8 mouse cellular contexts compared by ENCODE assay signal in the genomic region with DNA sequence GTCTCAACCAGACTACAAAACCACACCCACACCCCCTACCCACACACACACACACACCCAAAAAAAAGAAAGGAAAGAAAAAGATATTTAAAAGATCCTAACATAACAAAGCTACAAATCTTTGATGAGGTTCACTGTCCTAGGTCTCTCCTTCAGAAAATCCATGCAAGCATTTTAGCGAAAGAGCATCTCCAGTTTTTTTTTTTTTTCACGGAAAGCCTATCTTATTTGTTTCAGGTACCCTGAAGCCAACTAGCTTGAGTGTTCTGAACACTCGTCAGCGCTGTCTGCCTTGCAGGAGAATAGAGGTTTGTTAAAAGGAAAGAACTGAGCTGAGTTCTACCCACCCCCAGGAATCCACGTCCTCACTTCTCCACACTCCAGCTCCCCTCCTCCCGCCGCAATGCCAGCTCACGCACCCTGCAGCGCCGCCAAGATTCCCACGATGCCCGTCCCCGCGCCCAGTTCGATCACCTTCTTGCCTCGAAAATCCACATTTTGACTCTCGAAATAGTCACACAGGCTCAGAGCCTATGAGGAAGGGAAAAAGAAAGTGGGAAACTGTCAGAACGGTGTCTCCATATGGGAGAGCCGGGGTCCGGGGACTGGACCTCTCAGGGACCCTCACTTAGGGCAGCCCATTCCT. TPM values are rescaled to one million over a fixed set of nuclear protein-coding genes. Genes with fewer than 3 reads are reported as not detected.
DNase-seq lines count a peak whose midpoint lies in the region; ATAC-seq lines count a peak whose summit lies in the region.

No protein-coding gene starts in this region.

- H3K9ac ChIP-seq in heart, embryonic 14.5 days (ENCODE audit: low read length): peak overlapping the region; percentile 77
- peak overlapping the region; percentile 66 for H3K9ac ChIP-seq in ES-E14 (ENCODE audit: insufficient read depth, low read depth, low read length, poor library complexity, severe bottlenecking)
- peak overlapping the region; percentile 68 for H3K9ac ChIP-seq in embryonic facial prominence, embryonic 12.5 days
- H3K9ac ChIP-seq in kidney, embryonic 15.5 days: peak overlapping the region; percentile 65
- peak overlapping the region; percentile 62 for H3K9ac ChIP-seq in midbrain, embryonic 12.5 days (replicated peaks)

- 2% methylated on average over 20 of the region's 20 CpGs for WGBS in heart, embryonic 14.5 days
- 2% methylated on average over 20 of the region's 20 CpGs for WGBS in embryonic facial prominence, embryonic 12.5 days
- 2% methylated on average over 20 of the region's 20 CpGs for WGBS in kidney, embryonic 15.5 days
- under 1% methylated on average over 20 of the region's 20 CpGs for WGBS in midbrain, embryonic 12.5 days

- in situ Hi-C loops in ES-E14 (cut with MboI; ENCODE audit: low sequenced_read_pairs in 2 of 2, unreplicated experiment in 2 of 2): no loop called here

- peaks cover 8% of the 10 kb centered on the region for H3K27me3 ChIP-seq in heart, embryonic 14.5 days (ENCODE audit: control insufficient read depth, insufficient read depth, low read length)
- peaks cover 10% of the 10 kb centered on the region; the same call in 1 of the 2 replicates for H3K27me3 ChIP-seq in embryonic facial prominence, embryonic 12.5 days
- H3K27me3 ChIP-seq in kidney, embryonic 15.5 days: peaks cover 14% of the 10 kb centered on the region
- H3K27me3 ChIP-seq in midbrain, embryonic 12.5 days: peaks cover 16% of the 10 kb centered on the region

- peak overlapping the region; percentile 62 to 75 for H3K4me3 ChIP-seq in heart, embryonic 14.5 days (ENCODE audit: control insufficient read depth in 1 of 2, insufficient read depth in 1 of 2, low read depth in 1 of 2, low read length in 2 of 2)
- H3K4me3 ChIP-seq in ES-E14 (ENCODE audit: insufficient read depth in 1 of 2, low read depth in 1 of 2, low read length in 2 of 2, poor library complexity in 1 of 2, severe bottlenecking in 1 of 2): peak overlapping the region; percentile 87 to 96
- H3K4me3 ChIP-seq in embryonic facial prominence, embryonic 12.5 days: peak overlapping the region; percentile 83
- H3K4me3 ChIP-seq in kidney, embryonic 15.5 days (replicated peaks): peak overlapping the region; percentile 95
- peak overlapping the region; percentile 74 for H3K4me3 ChIP-seq in midbrain, embryonic 12.5 days

- intact Hi-C loops in heart, postnatal 14 days (cut with DNase I): no loop called here
- intact Hi-C loops in gastrocnemius, postnatal 36 days (cut with DNase I): no loop called here

- no peak for ATAC-seq in heart, embryonic 14.5 days (ENCODE audit: insufficient number of reproducible peaks, insufficient read depth, low FRiP score, low read depth)
- no peak for ATAC-seq in embryonic facial prominence, embryonic 12.5 days (ENCODE audit: insufficient number of reproducible peaks, insufficient read depth, low FRiP score, low TSS enrichment)
- peak; percentile 7 for ATAC-seq in kidney, embryonic 15.5 days (replicated peaks; ENCODE audit: low FRiP score)
- no peak for ATAC-seq in midbrain, embryonic 12.5 days (ENCODE audit: low FRiP score, low read depth)

- no peak for DNase-seq in heart, postnatal 14 days
- no peak for DNase-seq in ES-E14 (ENCODE audit: low read depth, low spot score)
- no peak for DNase-seq in ovary, adult 18-20 months (ENCODE audit: low spot score)
- DNase-seq in gastrocnemius, postnatal 36 days: no peak

- no peak overlapping the region for H3K27ac ChIP-seq in heart, embryonic 14.5 days (replicated peaks in 1 of 2; ENCODE audit: control insufficient read depth in 1 of 2, insufficient read depth in 1 of 2, low read depth in 2 of 2, low read length in 2 of 2)
- no peak overlapping the region for H3K27ac ChIP-seq in ES-E14 (ENCODE audit: insufficient read depth, low read depth, low read length, poor library complexity, severe bottlenecking)
- H3K27ac ChIP-seq in embryonic facial prominence, embryonic 12.5 days: 0 out of 2 replicates have a peak overlapping the region, but pooled peaks have one; percentile 66
- no peak overlapping the region for H3K27ac ChIP-seq in kidney, embryonic 15.5 days
- no peak overlapping the region for H3K27ac ChIP-seq in midbrain, embryonic 12.5 days (replicated peaks)

- H3K4me1 ChIP-seq in heart, embryonic 14.5 days (ENCODE audit: control insufficient read depth in 2 of 2, insufficient read depth in 2 of 2, low read length in 2 of 2): peaks cover 0 to 6% of the 10 kb centered on the region in 2 experiments; a peak in 3 of 4 replicates
- H3K4me1 ChIP-seq in ES-E14 (ENCODE audit: control insufficient read depth in 2 of 2, insufficient read depth in 2 of 2, low read length in 2 of 2, poor library complexity in 1 of 2): peaks cover 3 to 18% of the 10 kb centered on the region in 2 experiments
- H3K4me1 ChIP-seq in embryonic facial prominence, embryonic 12.5 days: peaks cover 9% of the 10 kb centered on the region; the same call in 1 of the 2 replicates
- H3K4me1 ChIP-seq in kidney, embryonic 15.5 days: peaks cover 18% of the 10 kb centered on the region
- peaks cover 16% of the 10 kb centered on the region for H3K4me1 ChIP-seq in midbrain, embryonic 12.5 days

- H3K36me3 ChIP-seq in heart, embryonic 14.5 days (ENCODE audit: control insufficient read depth, insufficient read depth, low read length): peaks cover 18% of the 10 kb centered on the region
- peaks cover 16% of the 10 kb centered on the region for H3K36me3 ChIP-seq in ES-E14 (ENCODE audit: control insufficient read depth, insufficient read depth, low read length, poor library complexity, severe bottlenecking)
- H3K36me3 ChIP-seq in embryonic facial prominence, embryonic 12.5 days: peaks cover 10% of the 10 kb centered on the region
- H3K36me3 ChIP-seq in kidney, embryonic 15.5 days: peaks cover 16% of the 10 kb centered on the region
- H3K36me3 ChIP-seq in midbrain, embryonic 12.5 days: peaks cover 9% of the 10 kb centered on the region; the same call in 1 of the 2 replicates

- H3K9me3 ChIP-seq in heart, embryonic 14.5 days (ENCODE audit: control insufficient read depth, low read length): no peaks in the 10 kb centered on the region
- H3K9me3 ChIP-seq in ES-E14 (ENCODE audit: control insufficient read depth, insufficient read depth, low read depth, low read length): no peaks in the 10 kb centered on the region
- H3K9me3 ChIP-seq in embryonic facial prominence, embryonic 12.5 days: no peaks in the 10 kb centered on the region
- no peaks in the 10 kb centered on the region for H3K9me3 ChIP-seq in kidney, embryonic 15.5 days (replicated peaks)
- no peaks in the 10 kb centered on the region for H3K9me3 ChIP-seq in midbrain, embryonic 12.5 days

- H3K4me2 ChIP-seq in heart, embryonic 14.5 days (ENCODE audit: low read length): peak overlapping the region; percentile 96
- H3K4me2 ChIP-seq in embryonic facial prominence, embryonic 12.5 days (replicated peaks): peak overlapping the region; percentile 97
- H3K4me2 ChIP-seq in kidney, embryonic 15.5 days: peak overlapping the region; percentile 99
- H3K4me2 ChIP-seq in midbrain, embryonic 12.5 days (replicated peaks): peak overlapping the region; percentile 92

RNA-seq across cellular contexts. Expression of gene Mettl1, which starts 0.5 kb away (rescaled TPM):
- polyA plus RNA-seq in heart, embryonic 14.5 days (2014; fragmentation: Nextera tagmentation; extraction: Ambion mirVana): 36.3 and 37.1 TPM in 2 replicates
- total RNA-seq in heart, postnatal 14 days (2021): 1 to 10 TPM; 5.0 to 6.0 TPM
- total RNA-seq in ES-E14 (2012; rRNA removed): 20.4 and 21.4 TPM in 2 replicates
- polyA plus RNA-seq in embryonic facial prominence, embryonic 12.5 days (2016; fragmentation: Nextera tagmentation; extraction: Ambion mirVana): 51.6 and 53.1 TPM in 2 replicates
- polyA plus RNA-seq in kidney, embryonic 15.5 days (2015; fragmentation: Nextera tagmentation; extraction: Ambion mirVana): 59.4 and 67.4 TPM in 2 replicates
- polyA plus RNA-seq in midbrain, embryonic 12.5 days (2016; fragmentation: Nextera tagmentation; extraction: Ambion mirVana): 33.1 and 33.6 TPM in 2 replicates
- 10 to 100 TPM in 1 of 2 experiments, 1 to 10 TPM in 1; 8.2 to 10.0 TPM for total RNA-seq in gastrocnemius, postnatal 36 days (2021)

RNA-seq across cellular contexts. Expression of gene Eef1akmt3, which starts 0.6 kb away (rescaled TPM):
- polyA plus RNA-seq in heart, embryonic 14.5 days (2014; fragmentation: Nextera tagmentation; extraction: Ambion mirVana): 0.16 and 0.30 TPM in 2 replicates
- under 1 TPM in 1 of 2 experiments, not detected in 1; 0.12 TPM for total RNA-seq in heart, postnatal 14 days (2021)
- total RNA-seq in ES-E14 (2012; rRNA removed): 0.11 and 0.49 TPM in 2 replicates
- 0.45 and 0.61 TPM in 2 replicates for polyA plus RNA-seq in embryonic facial prominence, embryonic 12.5 days (2016; fragmentation: Nextera tagmentation; extraction: Ambion mirVana)
- 0.93 and 1.00 TPM in 2 replicates for polyA plus RNA-seq in kidney, embryonic 15.5 days (2015; fragmentation: Nextera tagmentation; extraction: Ambion mirVana)
- 0.20 and 0.24 TPM in 2 replicates for polyA plus RNA-seq in midbrain, embryonic 12.5 days (2016; fragmentation: Nextera tagmentation; extraction: Ambion mirVana)
- total RNA-seq in gastrocnemius, postnatal 36 days (2021): under 1 TPM in 1 of 2 experiments, not detected in 1; 0.10 TPM

RNA-seq across cellular contexts. Expression of gene Cyp27b1, which starts 7.4 kb away (rescaled TPM):
- polyA plus RNA-seq in heart, embryonic 14.5 days (2014; fragmentation: Nextera tagmentation; extraction: Ambion mirVana): not detected in 2 replicates
- total RNA-seq in heart, postnatal 14 days (2021): under 1 TPM; 0.27 to 0.50 TPM
- 0.40 and 0.74 TPM in 2 replicates for total RNA-seq in ES-E14 (2012; rRNA removed)
- polyA plus RNA-seq in embryonic facial prominence, embryonic 12.5 days (2016; fragmentation: Nextera tagmentation; extraction: Ambion mirVana): 0.09 and 0.10 TPM in 2 replicates
- polyA plus RNA-seq in kidney, embryonic 15.5 days (2015; fragmentation: Nextera tagmentation; extraction: Ambion mirVana): 9.9 and 12.3 TPM in 2 replicates
- 0.09 and 0.16 TPM in 2 replicates for polyA plus RNA-seq in midbrain, embryonic 12.5 days (2016; fragmentation: Nextera tagmentation; extraction: Ambion mirVana)
- under 1 TPM; 0.10 to 0.15 TPM for total RNA-seq in gastrocnemius, postnatal 36 days (2021)

RNA-seq across cellular contexts. Expression of gene Tsfm, which starts 10.1 kb away (rescaled TPM):
- polyA plus RNA-seq in heart, embryonic 14.5 days (2014; fragmentation: Nextera tagmentation; extraction: Ambion mirVana): 84.6 and 85.0 TPM in 2 replicates
- total RNA-seq in heart, postnatal 14 days (2021): 10 to 100 TPM; 49.8 to 60.5 TPM
- total RNA-seq in ES-E14 (2012; rRNA removed): 52.8 and 60.9 TPM in 2 replicates
- polyA plus RNA-seq in embryonic facial prominence, embryonic 12.5 days (2016; fragmentation: Nextera tagmentation; extraction: Ambion mirVana): 76.5 and 84.1 TPM in 2 replicates
- polyA plus RNA-seq in kidney, embryonic 15.5 days (2015; fragmentation: Nextera tagmentation; extraction: Ambion mirVana): 96.4 and 99.7 TPM in 2 replicates
- 74.5 and 79.2 TPM in 2 replicates for polyA plus RNA-seq in midbrain, embryonic 12.5 days (2016; fragmentation: Nextera tagmentation; extraction: Ambion mirVana)
- total RNA-seq in gastrocnemius, postnatal 36 days (2021): 10 to 100 TPM; 20.5 to 21.7 TPM

RNA-seq across cellular contexts. Expression of gene March9, which starts 19.3 kb away (rescaled TPM):
- 0.16 and 0.39 TPM in 2 replicates for polyA plus RNA-seq in heart, embryonic 14.5 days (2014; fragmentation: Nextera tagmentation; extraction: Ambion mirVana)
- total RNA-seq in heart, postnatal 14 days (2021): 1 to 10 TPM; 1.6 TPM
- total RNA-seq in ES-E14 (2012; rRNA removed): 4.6 and 8.3 TPM in 2 replicates
- 2.2 and 2.4 TPM in 2 replicates for polyA plus RNA-seq in embryonic facial prominence, embryonic 12.5 days (2016; fragmentation: Nextera tagmentation; extraction: Ambion mirVana)
- polyA plus RNA-seq in kidney, embryonic 15.5 days (2015; fragmentation: Nextera tagmentation; extraction: Ambion mirVana): 1.1 and 1.4 TPM in 2 replicates
- 4.6 and 5.3 TPM in 2 replicates for polyA plus RNA-seq in midbrain, embryonic 12.5 days (2016; fragmentation: Nextera tagmentation; extraction: Ambion mirVana)
- total RNA-seq in gastrocnemius, postnatal 36 days (2021): under 1 TPM; 0.64 to 0.66 TPM
